Mouse (Mus musculus) heart, embryonic 11.5 days (tissue): ENCODE data around the gene Acss1. TPM values are rescaled to one million over a fixed set of nuclear protein-coding genes. Genes with fewer than 3 reads are reported as not detected.

Experiments used
- ATAC-seq: fragments of 200-750 bp; cut with Nextera tagmentation; replicated peaks from 2 replicates; pipeline ENCODE4 v1.8.0; 2017; ENCODE audit warnings: moderate library complexity; ENCODE audit not compliant: insufficient number of reproducible peaks, low FRiP score, low TSS enrichment
- H3K27ac ChIP-seq: fragments of 300-500 bp; sonication (generic); 2 replicates; pipeline ENCODE4 v1.5.1; 2014; ENCODE audit warnings: mild to moderate bottlenecking, low read depth, low read length
- H3K27me3 ChIP-seq: fragments of 300-500 bp; sonication (generic); 2 replicates; pipeline ENCODE4 v1.6.1; 2014; ENCODE audit warnings: mild to moderate bottlenecking, low read length, mixed read lengths; ENCODE audit not compliant: control insufficient read depth, insufficient read depth
- H3K36me3 ChIP-seq: fragments of 300-500 bp; sonication (generic); 2 replicates; pipeline ENCODE4 v1.6.1; 2014; ENCODE audit warnings: mild to moderate bottlenecking, low read length, moderate library complexity, mixed read lengths; ENCODE audit not compliant: control insufficient read depth, insufficient read depth
- H3K4me1 ChIP-seq: fragments of 300-500 bp; sonication (generic); 2 replicates; pipeline ENCODE4 v1.6.1; 2014; ENCODE audit warnings: low read length; ENCODE audit not compliant: control insufficient read depth, insufficient read depth
- H3K4me2 ChIP-seq: fragments of 300-500 bp; sonication (generic); 2 replicates; pipeline ENCODE4 v1.6.1; 2014; ENCODE audit warnings: mild to moderate bottlenecking, moderate library complexity
- H3K4me3 ChIP-seq: fragments of 300-500 bp; sonication (generic); 2 replicates; pipeline ENCODE4 v1.5.1; 2014; ENCODE audit warnings: low read depth, low read length
- H3K9ac ChIP-seq: fragments of 300-500 bp; sonication (generic); 2 replicates; pipeline ENCODE4 v1.6.1; 2014; ENCODE audit warnings: mild to moderate bottlenecking, low read depth, low read length, moderate library complexity
- H3K9me3 ChIP-seq: fragments of 300-500 bp; sonication (generic); replicated peaks from 2 replicates; pipeline ENCODE4 v1.6.1; 2016; ENCODE audit warnings: low read length; ENCODE audit not compliant: control insufficient read depth
- WGBS: fragments of 180-500 bp; shearing (Covaris S2); extraction: QIAGEN DNeasy Blood & Tissue Kit; methylation state at CpG from one replicate; pipeline ENCODE4 v1.1.7; 2014; ENCODE audit not compliant: insufficient replicate concordance; 5-methylcytosine and 5-hydroxymethylcytosine counted together
- polyA plus RNA-seq: library from polyadenylated mRNA; unstranded; fragments of >200 nt; fragmentation: Nextera tagmentation; extraction: Ambion mirVana; gene quantifications from 2 replicates; pipeline ENCODE4 v1.2.1, GENCODE M21; 2014

The Acss1 gene
- polyA plus RNA-seq, 1 experiment from 2014 or later, result 14.8 TPM

- H3K9ac ChIP-seq, result peak overlapping the region; percentile 87
- peaks cover 5% of the 10 kb centered on the region; the same call in 1 of the 2 replicates for H3K4me1 ChIP-seq
- H3K36me3 ChIP-seq, result no peaks in the 10 kb centered on the region
- peak overlapping the region; percentile 69 for H3K4me2 ChIP-seq
- H3K4me3 ChIP-seq, result peak overlapping the region; percentile 95
- peak; percentile 35; the same call in 1 of the 2 replicates for ATAC-seq
- H3K27ac ChIP-seq, result peak overlapping the region; percentile 16; the same call in 1 of the 2 replicates
- H3K9me3 ChIP-seq, result no peaks in the 10 kb centered on the region
- WGBS, result 2% methylated on average over 10 of the region's 10 CpGs
- no peaks in the 10 kb centered on the region for H3K27me3 ChIP-seq
Measured at GRCm38 (mm10) chr2:150608872-150609560, 59.3 kb downstream of the Acss1 start.

- Histone ChIP-seq H3K27me3 (no peaks in the 10 kb centered on the region), H3K4me3 (peak within 1 kb of the TSS; percentile 95), H3K4me1 (peaks cover 5% of the 10 kb centered on the region; the same call in 1 of the 2 replicates), H3K9me3 (no peaks in the 10 kb centered on the region), H3K36me3 (no peaks in the 10 kb centered on the region), H3K4me2 (peak within 1 kb of the TSS; percentile 69), H3K27ac (peak within 1 kb of the TSS; percentile 50), H3K9ac (peak within 1 kb of the TSS; percentile 87)
- peak; percentile 96 for ATAC-seq
- under 1% methylated on average over 42 of the region's 42 CpGs for WGBS
Measured at GRCm38 (mm10) chr2:150608087-150608799, 60.1 kb downstream of the Acss1 start, which contains the start of gene Apmap. Apmap (minus strand) TSS chr2:150608567.

DNA sequence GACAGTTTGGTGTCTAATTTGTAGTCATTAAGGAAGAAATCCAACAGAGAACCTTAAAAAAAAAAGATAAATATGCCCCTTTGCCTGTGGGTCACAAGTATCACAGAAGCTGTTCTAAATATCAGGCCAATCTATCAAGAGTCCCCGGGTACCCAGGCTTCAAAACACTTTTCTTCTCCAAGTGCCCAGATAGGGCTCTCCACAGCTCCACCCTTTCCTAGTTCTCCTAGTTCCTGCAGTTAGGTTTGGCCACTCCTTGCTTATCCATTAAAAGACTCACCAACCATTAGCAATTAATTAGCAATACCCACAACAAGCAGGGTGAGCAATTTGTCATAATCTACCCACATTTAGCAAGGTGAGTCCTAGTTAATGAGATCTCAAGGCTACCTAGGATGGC lies 61.2 kb downstream of the Acss1 start:
- no peaks in the 10 kb centered on the region for H3K27me3 ChIP-seq
- H3K4me1 ChIP-seq, result peaks cover 5% of the 10 kb centered on the region; the same call in 1 of the 2 replicates
- no peaks in the 10 kb centered on the region for H3K36me3 ChIP-seq
- no peak overlapping the region for H3K27ac ChIP-seq
- no peak for ATAC-seq
- WGBS, result 45% methylated on average over 1 of the region's 1 CpGs
- H3K9me3 ChIP-seq, result no peaks in the 10 kb centered on the region
- peak overlapping the region; percentile 69 for H3K4me2 ChIP-seq
- no peak overlapping the region for H3K4me3 ChIP-seq
- no peak overlapping the region for H3K9ac ChIP-seq

- no peaks in the 10 kb centered on the region for H3K36me3 ChIP-seq
- H3K9me3 ChIP-seq, result no peaks in the 10 kb centered on the region
- WGBS, result 77% methylated on average over 2 of the region's 2 CpGs
- H3K4me2 ChIP-seq, result no peak overlapping the region
- H3K4me3 ChIP-seq, result no peak overlapping the region
- peaks cover 5% of the 10 kb centered on the region; the same call in 1 of the 2 replicates for H3K4me1 ChIP-seq
- no peak for ATAC-seq
- H3K27me3 ChIP-seq, result no peaks in the 10 kb centered on the region
- no peak overlapping the region for H3K9ac ChIP-seq
- H3K27ac ChIP-seq, result no peak overlapping the region
Measured at GRCm38 (mm10) chr2:150604802-150605201, 63.5 kb downstream of the Acss1 start.

- no peak overlapping the region for H3K27ac ChIP-seq
- WGBS, result 87% methylated on average over 2 of the region's 2 CpGs
Measured at GRCm38 (mm10) chr2:150602166-150602565, 66.1 kb downstream of the Acss1 start.

GRCm38 (mm10) chr2:150600263-150600662 lies 68.0 kb downstream of the Acss1 start:
- Histone ChIP-seq H3K4me1 (no peaks in the 10 kb centered on the region), H3K27me3 (no peaks in the 10 kb centered on the region), H3K4me2 (no peak overlapping the region), H3K4me3 (no peak overlapping the region), H3K36me3 (no peaks in the 10 kb centered on the region), H3K27ac (no peak overlapping the region), H3K9me3 (no peaks in the 10 kb centered on the region), H3K9ac (no peak overlapping the region)
- WGBS, result 67% methylated on average over 2 of the region's 2 CpGs
- no peak for ATAC-seq

More at GRCm38 (mm10) chr2:150602166-150602565, 66.1 kb downstream of the Acss1 start:
- H3K9ac ChIP-seq, result no peak overlapping the region
- peaks cover 2% of the 10 kb centered on the region; the same call in 1 of the 2 replicates for H3K4me1 ChIP-seq
- no peak overlapping the region for H3K4me3 ChIP-seq
- no peak for ATAC-seq
- H3K27me3 ChIP-seq, result no peaks in the 10 kb centered on the region
- no peaks in the 10 kb centered on the region for H3K9me3 ChIP-seq
- H3K36me3 ChIP-seq, result no peaks in the 10 kb centered on the region
- no peak overlapping the region for H3K4me2 ChIP-seq

- H3K4me3 ChIP-seq, result no peak overlapping the region
- H3K9ac ChIP-seq, result no peak overlapping the region
- H3K27ac ChIP-seq, result no peak overlapping the region
- WGBS, result 80% methylated on average over 3 of the region's 3 CpGs
- no peak for ATAC-seq
- H3K27me3 ChIP-seq, result no peaks in the 10 kb centered on the region
- H3K4me1 ChIP-seq, result no peaks in the 10 kb centered on the region
- peaks cover 2% of the 10 kb centered on the region; the same call in 1 of the 2 replicates for H3K36me3 ChIP-seq
- no peak overlapping the region for H3K4me2 ChIP-seq
- H3K9me3 ChIP-seq, result no peaks in the 10 kb centered on the region
Measured at GRCm38 (mm10) chr2:150595411-150596190, 72.7 kb downstream of the Acss1 start.

DNA sequence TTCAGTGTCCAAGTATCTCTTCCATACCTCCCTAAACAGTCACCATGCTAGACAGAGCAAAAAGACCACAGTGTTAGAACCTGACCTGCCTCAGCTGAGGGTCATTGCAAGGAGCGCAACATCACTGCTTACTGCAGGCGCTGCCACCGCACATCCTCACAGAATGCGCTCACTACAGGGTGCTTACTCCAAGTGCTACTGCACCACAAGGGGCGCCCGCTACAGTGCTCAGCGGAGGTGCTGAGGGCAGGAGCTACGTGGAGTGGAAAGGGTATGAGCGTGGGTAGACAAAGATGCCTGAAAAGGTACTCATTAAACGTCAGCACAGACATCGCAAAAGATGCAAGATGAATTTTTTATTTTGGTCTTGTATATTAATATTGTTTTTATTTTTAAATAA lies 79.2 kb downstream of the Acss1 start:
- Histone ChIP-seq H3K9me3 (no peaks in the 10 kb centered on the region), H3K9ac (no peak overlapping the region), H3K27me3 (no peaks in the 10 kb centered on the region), H3K27ac (no peak overlapping the region), H3K4me1 (no peaks in the 10 kb centered on the region), H3K4me2 (no peak overlapping the region), H3K4me3 (no peak overlapping the region), H3K36me3 (peaks cover 13% of the 10 kb centered on the region)
- no peak for ATAC-seq
- 79% methylated on average over 11 of the region's 11 CpGs for WGBS
